Mouse (Mus musculus) liver (tissue): ENCODE data around the gene Zpbp2.
A peak's percentile ranks its signal among the peaks of the same experiment; 100 is the strongest.
"Not testable (repeated sequence)": the region's sequence is repeated elsewhere in the genome, so short reads cannot be mapped to it uniquely, and the experiment has no call there.

Experiments used
- DNase-seq: peaks from one replicate; pipeline ENCODE4 v3.0.0-alpha.2; 2020; ENCODE audit warnings: mixed read lengths

Zpbp2 gene

DNA sequence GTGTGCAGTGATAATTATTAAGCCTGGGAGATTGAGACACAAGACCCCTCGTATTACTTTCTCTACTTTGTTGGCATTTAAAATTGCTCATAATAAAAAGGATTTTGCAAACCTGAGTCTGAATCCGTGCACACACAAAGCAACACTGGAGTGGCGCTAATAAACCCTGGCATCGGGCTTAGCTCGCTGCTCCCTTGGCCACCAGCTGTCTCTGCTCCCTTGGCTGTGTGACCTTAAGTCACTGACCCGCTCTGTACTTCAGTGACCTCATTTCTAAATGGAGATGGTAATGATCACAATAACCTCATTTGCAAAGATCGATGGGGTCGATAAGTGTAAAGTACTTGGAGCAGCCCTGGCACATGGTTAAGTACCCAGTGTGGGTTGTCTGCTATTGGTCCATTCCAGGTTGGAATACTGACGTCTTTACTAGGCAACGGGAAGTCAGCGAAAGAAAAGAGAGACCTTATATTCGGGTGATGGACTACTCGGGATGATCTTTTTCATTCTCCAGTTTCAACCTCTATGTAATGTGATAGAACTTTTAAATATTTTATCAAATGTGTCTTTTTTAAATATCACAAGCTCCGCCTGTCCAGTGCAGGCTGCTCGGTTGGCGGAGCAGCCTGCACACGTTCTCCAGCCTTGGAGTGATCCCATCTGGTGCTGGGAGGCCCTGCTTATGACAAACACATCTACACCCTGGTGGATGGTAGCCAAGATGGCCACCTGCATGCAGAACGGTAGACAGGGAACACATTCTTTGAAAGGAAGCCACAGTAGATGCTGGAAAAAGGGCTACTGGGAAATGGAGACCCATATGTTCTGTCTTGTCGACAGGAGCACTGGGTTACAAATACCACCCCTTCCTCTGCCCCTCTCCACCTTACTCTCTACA, 39.9 kb downstream of the Zpbp2 start:
- DNase-seq: no peak

GRCm38 (mm10) chr11:98595021-98595420, 44.1 kb downstream of the Zpbp2 start:
- DNase-seq: no peak

- DNase-seq: no peak
Observed at GRCm38 (mm10) chr11:98595473-98595872, 44.6 kb downstream of the Zpbp2 start.

DNA sequence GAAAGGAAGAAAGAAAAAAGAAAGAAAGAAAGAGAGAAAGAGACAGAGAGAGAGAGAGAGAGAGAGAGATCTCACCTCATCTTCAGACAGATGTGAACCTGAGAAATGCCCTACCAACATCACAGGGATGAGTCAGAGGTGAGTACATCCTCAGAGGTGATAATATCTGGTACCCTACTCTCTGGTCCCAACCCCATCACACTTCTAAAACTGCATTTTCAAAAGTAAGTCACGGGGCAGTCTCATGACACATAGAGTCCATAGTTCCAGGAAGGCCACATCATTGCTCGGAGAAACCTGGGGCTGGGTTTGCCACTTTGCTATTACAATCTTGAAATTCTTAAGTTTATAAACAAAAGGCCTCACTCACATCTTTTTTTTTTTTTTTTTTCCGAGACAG, 45.1 kb downstream of the Zpbp2 start:
- no peak for DNase-seq

GRCm38 (mm10) chr11:98597363-98597762, 46.5 kb downstream of the Zpbp2 start:
- peak; percentile 86 for DNase-seq

DNA sequence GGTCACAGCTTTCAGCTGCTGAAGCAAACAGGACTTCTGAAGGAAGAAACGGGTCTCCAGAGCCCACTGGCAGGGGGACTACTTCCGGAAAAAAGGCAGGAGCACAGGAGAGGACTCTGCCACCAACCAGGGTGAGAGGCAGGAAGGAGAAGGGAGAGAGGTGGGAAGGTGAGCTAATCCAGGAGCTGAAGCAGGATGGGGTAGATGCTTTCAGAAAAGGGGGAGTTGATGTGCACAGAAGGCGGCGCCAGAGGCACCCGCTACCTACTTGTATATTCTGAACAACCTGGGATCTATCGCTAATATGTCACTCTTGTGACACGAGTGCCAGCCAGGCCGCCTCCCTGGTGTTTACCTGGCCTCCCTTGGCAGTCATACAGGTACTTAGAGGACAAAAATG, 47.1 kb downstream of the Zpbp2 start, which contains the start of gene Lrrc3c:
Gene Lrrc3c, plus strand, starts transcription at position 301 of the 400 bp plus-strand sequence.
- no peak for DNase-seq

- no peak for DNase-seq
Observed at GRCm38 (mm10) chr11:98598851-98599290, 48.0 kb downstream of the Zpbp2 start.

- DNase-seq: no peak
Observed at GRCm38 (mm10) chr11:98599291-98599690, 48.4 kb downstream of the Zpbp2 start.

DNA sequence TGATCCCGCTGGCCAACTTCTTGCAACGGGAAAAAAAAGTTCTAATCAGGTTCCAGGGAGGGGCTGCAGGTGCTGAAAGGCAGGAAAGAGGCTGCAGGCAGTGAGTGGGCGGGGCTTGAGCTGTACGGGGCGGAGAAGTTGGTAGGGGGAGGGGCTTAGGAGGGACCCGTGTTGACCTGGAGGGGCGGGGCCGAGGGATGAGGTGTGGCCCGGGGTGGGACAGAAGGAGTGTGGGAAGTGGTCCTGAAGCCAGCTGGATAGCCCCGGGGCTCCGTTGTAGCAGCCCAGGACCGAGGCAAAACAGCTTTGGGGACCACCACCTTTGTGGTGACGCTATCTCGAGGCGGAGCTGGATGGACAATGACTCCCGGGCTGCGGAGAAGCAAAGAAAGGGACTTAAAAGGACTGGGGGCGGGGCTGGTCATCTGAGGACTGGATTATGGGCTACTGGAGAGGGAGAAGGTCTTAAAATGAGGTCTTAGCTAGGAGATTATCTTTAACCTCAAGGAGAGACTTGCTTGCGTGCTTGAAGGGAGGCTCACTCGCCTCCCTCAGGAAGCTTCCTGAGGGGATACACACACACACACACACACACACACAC, 51.3 kb downstream of the Zpbp2 start:
- DNase-seq: peak; percentile 83

DNA sequence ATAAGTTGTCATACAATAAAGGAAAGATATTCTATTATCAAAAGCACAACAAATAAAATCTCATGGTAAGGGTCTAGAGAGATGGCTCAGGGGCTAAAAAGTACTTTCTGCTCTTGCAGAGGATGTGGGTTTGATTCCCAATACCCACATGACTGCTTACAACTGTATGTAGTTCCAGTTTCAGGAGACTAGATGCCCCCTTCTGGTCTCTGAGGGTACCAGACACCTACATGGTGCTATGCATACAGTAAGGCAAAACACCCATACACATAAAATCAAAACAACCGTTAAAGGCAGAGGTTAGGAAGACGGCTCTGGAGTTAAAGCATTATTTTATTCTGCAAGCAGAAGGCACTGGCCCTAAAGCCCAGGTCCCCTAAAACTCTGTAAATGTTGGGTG, 53.1 kb downstream of the Zpbp2 start:
- no peak for DNase-seq

- not testable (repeated sequence) for DNase-seq
Observed at GRCm38 (mm10) chr11:98604911-98605310, 54.0 kb downstream of the Zpbp2 start.

DNA sequence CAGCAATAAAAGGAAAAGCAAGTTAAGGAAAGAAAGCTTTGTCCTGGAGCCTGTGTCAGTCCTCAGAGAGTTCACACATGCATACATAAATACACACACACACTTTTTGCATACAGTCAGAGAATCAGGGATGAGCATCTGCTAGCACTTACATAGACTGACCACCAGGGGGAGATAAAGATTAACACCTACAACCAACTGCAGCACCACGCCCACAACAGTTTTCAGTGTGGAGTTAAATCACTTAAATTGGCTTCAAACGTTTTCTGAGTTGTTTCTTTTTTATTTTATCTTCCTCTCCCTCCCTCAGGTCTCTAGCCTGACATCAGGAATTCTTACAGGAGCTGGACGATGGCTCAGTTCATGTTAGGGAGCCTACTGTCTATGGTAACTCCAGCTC, 55.9 kb downstream of the Zpbp2 start:
- DNase-seq: peak; percentile 33
